Mouse (Mus musculus) NIH3T3 (cell line): ENCODE data around the gene Pars2.
A peak's percentile ranks its signal among the peaks of the same experiment; 100 is the strongest.

Experiments used
- DNase-seq: peaks from one replicate; pipeline ENCODE4 v3.0.0-alpha.2; 2012; ENCODE audit warnings: low read depth

The Pars2 gene

DNA sequence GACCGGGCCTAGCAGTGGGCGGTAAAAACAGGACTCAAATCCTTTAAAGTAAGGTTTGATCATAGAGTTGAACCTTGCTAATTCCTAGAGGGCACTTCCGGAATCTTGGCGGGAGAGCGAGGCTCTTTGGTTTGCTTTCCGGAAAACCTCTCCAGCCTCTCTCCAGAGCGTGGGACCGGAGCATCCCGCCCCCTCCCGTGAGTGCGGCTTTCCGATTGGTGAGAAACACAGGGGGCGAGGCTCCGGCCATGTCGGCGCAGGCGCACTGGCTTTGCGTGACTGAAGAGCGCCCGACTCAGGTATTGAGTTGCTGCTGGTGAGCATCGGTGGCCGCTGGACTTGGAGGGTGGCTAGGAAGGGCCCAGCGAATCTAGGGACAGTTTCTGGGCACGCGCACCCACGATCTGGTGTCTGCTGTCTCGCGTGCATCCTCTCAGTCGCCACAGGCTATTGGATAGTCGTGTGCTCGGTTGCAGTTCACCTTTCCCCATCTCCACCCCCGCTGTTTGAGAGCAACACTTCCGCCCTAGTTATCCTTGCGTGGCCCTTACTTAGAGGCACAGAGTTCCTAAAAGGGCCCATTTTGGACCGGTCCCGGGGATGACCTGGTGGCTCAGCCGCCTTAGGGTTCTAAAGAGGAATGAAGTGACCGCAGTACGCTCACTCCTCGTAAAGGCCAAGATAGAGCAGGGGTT, at the start of gene Pars2:
Pars2 (plus strand) TSS at position 237 of the 695 bp plus-strand sequence.
- DNase-seq = peak; percentile 99

- DNase-seq = no peak
Observed at GRCm38 (mm10) chr4:106606639-106607554, 44.0 kb upstream of the Pars2 start.

DNA sequence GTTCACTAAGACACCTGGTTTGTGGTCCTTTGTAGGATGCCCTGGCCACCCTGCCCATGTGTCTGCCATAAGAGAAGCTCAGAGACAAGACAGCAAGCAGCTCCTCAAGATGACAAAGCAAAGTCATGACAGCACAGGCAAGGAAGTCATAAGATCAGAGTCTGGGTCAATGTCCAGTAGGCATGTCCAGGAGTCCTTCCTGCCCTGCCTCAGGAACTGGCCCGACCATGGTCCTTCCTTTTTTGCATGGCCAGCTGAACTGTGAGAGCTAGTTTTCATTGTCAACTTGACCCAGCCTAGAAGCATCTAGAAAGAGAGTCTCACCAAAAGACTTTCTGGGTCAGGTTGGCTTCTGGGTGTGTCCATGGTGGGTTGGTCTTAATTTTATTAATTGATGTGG, 43.0 kb upstream of the Pars2 start:
- no peak for DNase-seq

- no peak for DNase-seq
Observed at GRCm38 (mm10) chr4:106613105-106613504, 37.8 kb upstream of the Pars2 start.

- DNase-seq = peak; percentile 83
Observed at GRCm38 (mm10) chr4:106613560-106613959, 37.3 kb upstream of the Pars2 start.

DNA sequence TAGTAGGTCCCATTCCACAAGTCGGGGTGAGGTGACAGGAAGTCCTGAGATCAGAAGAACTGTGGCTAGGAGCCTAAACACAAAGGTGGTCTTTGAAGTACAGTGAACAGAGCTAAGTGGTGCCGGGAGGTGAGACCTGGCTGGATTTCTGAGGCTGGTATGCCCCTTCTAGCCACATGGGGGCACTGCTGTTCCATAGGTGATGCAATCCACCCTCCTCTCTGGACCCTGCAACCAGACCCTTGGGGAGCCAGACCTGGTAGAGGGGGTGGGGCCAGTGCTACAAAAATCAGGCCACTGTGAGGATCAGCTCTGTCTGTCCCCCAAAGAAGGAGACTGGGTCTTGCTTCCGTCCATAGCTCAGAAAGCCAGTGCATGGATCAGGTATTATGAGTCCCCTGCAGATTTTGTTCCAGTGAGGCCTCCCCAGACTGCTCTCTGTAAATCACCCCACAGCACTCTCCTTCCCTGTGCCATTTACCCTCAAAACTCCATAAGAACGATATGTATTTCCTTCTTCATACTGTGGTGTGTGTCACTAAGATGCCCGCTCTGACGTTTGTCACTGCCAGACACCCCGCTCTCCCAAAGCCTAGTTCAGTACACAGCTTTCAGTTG, 36.6 kb upstream of the Pars2 start:
- DNase-seq = peak; percentile 84

DNA sequence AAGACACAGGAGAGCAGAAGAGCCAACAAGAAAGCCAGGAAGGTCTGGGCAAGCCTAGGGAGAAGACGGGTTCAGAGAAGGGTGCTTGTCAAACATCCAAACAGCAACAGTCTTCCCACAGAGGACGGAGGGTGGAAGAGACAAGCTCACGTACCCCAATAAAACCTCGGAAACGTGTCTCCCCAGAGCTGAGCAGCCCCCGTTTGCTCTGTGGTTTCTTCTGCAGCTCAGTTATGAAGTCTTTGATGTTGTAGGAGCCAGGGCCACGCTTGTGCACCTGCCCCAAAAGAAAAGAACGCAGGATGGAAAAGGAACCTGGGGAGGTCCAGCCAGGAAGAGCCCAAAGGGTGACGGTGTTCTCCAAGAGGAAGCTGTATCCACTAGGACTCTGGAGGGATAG, 36.0 kb upstream of the Pars2 start:
- no peak for DNase-seq

- DNase-seq = no peak
Observed at GRCm38 (mm10) chr4:106615637-106616036, 35.2 kb upstream of the Pars2 start.

GRCm38 (mm10) chr4:106617056-106617455, 33.8 kb upstream of the Pars2 start, which contains the start of gene Lexm:
TSS of gene Lexm (minus strand) at chr4:106617241.
- peak; percentile 40 for DNase-seq

GRCm38 (mm10) chr4:106618898-106619297, 32.0 kb upstream of the Pars2 start:
- DNase-seq = no peak

GRCm38 (mm10) chr4:106621428-106621827, 29.4 kb upstream of the Pars2 start:
- no peak for DNase-seq

GRCm38 (mm10) chr4:106622030-106622493, 28.8 kb upstream of the Pars2 start, which contains the start of gene Ttc22:
TSS of gene Ttc22 (plus strand) at chr4:106622432.
- DNase-seq = no peak

GRCm38 (mm10) chr4:106622712-106623111, 28.2 kb upstream of the Pars2 start:
- DNase-seq = no peak

DNA sequence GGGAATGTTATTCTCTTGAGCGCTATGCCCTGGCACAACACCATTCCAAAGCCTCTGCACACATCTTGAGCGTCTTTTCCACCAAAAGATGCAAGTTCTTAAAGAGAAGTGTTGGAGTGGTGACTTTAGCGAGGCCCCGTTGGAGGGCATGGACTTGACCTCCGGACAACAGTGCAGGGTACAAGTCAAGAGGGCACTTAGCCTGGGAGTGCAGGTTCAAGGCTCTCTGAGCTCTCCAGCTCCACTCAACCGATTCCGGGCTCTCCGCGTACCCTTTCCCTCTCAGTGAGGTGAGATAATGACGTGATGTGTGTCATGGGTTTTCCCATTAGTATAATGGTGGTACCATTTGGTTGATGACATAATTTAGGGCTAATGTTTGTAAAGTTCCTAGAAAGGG, 26.6 kb upstream of the Pars2 start:
- no peak for DNase-seq

DNA sequence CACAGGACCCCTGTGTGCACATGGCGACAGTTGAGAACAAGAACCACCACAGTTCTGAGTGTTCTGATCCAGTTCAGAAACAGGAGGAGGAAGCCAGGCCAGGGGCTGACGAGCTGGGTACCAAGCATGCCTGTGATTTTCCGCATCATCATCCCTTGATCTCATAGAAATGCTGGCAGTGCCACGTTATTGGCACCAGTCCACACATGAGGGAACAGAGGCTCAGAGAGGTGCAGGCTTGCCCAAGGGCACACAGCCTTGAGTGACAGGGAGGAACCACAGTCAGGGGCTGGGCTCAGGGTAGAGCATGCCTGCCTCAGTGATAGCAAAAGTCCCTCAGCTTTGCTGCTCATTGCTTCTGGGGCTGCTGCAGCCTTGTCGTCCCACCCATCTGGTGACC, 23.1 kb upstream of the Pars2 start:
- peak; percentile 27 for DNase-seq

DNA sequence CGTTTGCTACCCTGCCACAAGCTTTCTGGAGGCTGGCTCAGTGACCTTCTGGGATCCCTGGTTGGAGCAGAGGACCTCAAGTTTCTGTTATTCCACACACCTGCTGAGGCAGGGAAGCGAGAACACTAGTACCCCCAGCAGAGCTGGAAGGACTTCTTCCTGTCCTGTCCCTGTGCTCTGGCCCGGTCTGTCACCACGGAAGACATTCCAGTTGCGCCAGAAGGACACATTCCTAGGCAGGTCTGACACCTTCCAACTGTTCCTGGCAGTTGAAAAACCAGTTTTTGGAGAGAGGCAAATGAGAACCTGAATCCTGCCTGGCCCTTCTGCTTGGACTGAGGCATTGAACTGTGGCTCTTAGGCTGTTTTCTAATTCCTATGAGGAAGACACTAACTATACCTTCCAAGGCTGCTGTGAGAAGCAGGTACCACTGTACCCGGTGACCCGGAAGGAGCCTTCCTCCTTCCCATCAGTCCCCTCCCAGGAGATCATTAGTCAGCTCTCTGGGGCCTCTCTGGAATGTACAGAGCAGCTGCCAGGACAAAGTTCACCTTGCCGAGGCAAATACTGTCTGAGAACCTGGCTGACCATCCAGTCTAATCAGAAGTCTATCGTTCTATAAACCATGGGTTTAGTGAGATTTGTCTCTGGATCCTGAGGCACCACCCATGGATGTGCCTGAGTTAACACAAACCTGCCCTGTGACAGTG, 22.1 kb upstream of the Pars2 start:
- no peak for DNase-seq

DNA sequence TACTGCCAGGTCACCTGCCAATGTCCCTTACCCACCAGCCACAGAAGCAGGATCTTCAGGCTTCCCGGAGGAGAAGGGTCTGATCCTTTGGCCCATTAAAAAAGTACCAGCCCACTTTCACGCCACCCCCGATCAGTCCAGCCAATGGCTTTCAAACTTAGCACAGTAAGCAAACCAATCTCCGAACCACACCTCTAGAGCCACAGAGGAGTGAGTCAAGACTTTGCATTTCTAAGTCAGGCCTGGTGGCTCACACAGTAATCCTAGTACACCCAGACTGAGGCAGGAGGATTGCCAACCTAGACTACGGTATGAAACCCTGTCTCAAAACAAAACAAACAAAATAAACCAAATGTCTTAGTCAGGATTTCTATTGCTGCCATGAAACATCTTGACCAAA, 21.5 kb upstream of the Pars2 start:
- peak; percentile 51 for DNase-seq

GRCm38 (mm10) chr4:106630333-106631220, 20.3 kb upstream of the Pars2 start:
- peak; percentile 90 for DNase-seq

DNA sequence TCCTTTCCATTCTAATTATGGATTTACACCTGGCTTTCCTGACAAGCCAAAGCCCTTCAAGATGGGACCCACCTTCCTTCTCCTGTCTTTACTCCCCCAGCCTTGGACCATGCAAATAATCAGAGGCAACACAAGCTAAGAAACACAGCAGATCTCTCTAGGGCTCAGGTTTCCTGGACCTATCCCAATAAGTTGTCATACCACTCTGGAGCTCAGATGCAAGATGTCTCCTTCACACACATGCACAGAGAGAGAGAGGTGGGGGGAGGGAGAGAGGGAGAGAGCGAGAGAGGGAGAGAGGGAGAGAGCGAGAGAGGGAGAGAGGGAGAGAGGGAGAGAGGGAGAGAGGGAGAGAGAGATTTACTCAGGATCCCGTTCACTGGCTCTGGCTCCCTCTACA, 18.6 kb upstream of the Pars2 start:
- peak; percentile 61 for DNase-seq

- peak; percentile 51 for DNase-seq
Observed at GRCm38 (mm10) chr4:106633281-106634085, 17.4 kb upstream of the Pars2 start.
